Mouse (Mus musculus): ENCODE measurements around the gene Bicd1.

DNA sequence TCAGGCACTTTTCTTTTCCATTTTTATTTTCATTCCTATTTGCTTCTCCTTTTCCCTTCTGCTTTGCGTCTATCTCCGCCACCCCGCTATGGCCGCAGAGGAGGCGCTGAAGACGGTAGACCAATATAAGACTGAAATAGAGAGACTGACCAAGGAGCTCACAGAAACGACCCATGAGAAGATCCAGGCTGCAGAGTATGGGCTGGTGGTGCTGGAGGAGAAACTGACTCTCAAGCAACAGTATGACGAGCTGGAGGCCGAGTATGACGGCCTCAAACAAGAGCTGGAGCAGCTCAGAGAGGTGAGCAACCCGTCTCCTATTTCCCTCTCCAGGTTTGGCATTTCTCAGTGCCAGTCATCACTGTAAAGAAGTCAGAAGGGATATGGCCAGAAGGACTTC, 655 bp downstream of the Bicd1 start:
- TF ChIP-seq POLR2A (IDR thresholded peaks at IDR 0.05; ENCODE audit: low read depth, low read length) (no peak), CTCF (IDR thresholded peaks at IDR 0.05; ENCODE audit: borderline replicate concordance, insufficient read depth, low read length) (no peak)
